Mouse (Mus musculus): Measurements from ENCODE around the gene Wdr45. TPM values are rescaled to one million over a fixed set of nuclear protein-coding genes. Genes with fewer than 3 reads are reported as not detected.
"Not testable (repeated sequence)": the region's sequence is repeated elsewhere in the genome, so short reads cannot be mapped to it uniquely, and the experiment has no call there.

The Wdr45 gene
- polyA plus RNA-seq, 1 experiment from 2014 or later = 32.0 TPM

DNA sequence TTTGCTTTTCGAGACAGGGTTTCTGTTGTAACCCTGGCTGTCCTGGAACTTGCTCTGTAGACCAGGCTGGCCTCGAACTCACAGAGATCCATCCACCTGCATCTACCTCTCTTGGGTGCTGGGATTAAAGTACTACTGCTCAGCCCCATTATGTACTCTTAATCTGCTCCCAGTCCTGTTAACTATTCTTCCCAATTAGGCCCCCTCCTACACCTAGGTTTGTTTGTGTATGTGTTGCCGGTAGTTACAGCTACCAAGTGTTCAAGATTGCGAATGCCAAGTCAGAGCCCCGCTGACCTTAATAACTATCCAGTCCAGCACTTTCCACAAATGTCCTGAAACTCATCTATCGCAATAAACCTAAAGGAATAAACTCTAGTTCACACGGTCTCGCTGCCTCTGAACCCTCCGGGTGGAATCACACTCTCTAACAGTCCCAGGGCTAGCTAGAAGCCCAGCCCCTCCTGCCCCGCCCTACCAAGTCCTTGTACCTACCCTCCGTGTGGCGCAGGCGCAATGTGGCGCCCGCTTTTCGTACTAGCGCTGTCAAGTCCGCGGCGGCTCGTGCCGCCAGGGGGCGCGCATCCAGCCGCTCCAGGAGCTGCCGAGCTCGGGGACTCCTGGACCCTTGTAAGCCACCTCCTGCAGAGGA is 34.6 kb upstream of the Wdr45 start:
- no peak overlapping the region for H3K27ac ChIP-seq
- H3K36me3 ChIP-seq = no peaks in the 10 kb centered on the region
- H3K9me3 ChIP-seq = no peaks in the 10 kb centered on the region
- H3K4me2 ChIP-seq (replicated peaks) = peak overlapping the region; percentile 61
- no peaks in the 10 kb centered on the region for H3K27me3 ChIP-seq
- H3K4me1 ChIP-seq = no peaks in the 10 kb centered on the region
- WGBS = 16% methylated on average over 27 of the region's 27 CpGs
- ATAC-seq (ENCODE audit: low FRiP score, low read depth) = peak; percentile 93
- H3K9ac ChIP-seq = peak overlapping the region; percentile 55; the same call in 1 of the 2 replicates
- H3K4me3 ChIP-seq = peak overlapping the region; percentile 36

DNA sequence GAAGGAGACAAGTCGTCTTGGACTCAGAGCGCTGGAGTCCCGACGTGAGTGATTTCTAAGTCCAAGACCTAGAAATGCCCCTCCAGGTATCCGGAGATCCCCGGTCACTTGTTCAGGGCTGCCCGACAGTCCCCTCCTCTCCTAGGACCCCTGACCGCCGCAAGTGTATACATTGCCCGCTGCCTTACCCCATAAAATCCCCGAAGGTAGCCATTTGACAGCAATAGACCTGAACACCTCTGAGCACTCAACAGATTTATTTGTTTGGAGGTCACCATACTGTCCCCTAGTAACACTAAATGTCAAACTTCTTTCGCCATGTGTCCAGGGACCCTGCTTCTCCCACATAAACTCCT is 34.1 kb upstream of the Wdr45 start:
- WGBS = 22% methylated on average over 12 of the region's 12 CpGs
- Histone ChIP-seq H3K9ac (peak overlapping the region; percentile 55; the same call in 1 of the 2 replicates), H3K4me1 (no peaks in the 10 kb centered on the region), H3K9me3 (no peaks in the 10 kb centered on the region), H3K4me3 (peak overlapping the region; percentile 36), H3K27ac (no peak overlapping the region), H3K4me2 (replicated peaks) (peak overlapping the region; percentile 61), H3K27me3 (no peaks in the 10 kb centered on the region), H3K36me3 (no peaks in the 10 kb centered on the region)
- ATAC-seq (ENCODE audit: low FRiP score, low read depth) = peak; percentile 34; the same call in 1 of the 2 replicates

DNA sequence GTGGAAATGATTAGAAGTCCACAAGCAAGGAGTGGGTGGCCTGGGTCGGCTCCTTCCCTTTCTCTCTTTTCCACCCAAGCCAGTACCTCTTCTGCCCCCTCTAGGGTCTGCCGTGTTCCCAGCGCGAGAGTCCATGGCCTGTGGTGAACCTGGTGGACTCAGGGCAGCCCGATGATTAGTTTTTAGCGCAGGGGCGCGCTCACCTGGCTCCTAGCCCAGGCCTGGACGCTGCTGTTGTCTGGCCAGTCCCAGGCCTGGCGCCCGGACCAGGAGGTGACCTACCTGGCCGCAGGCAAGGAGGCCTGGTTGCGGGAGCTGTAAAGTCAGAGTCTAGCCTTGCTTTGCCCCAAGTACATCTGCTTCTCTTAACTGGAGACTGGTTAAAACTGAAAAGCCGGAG is 33.3 kb upstream of the Wdr45 start, which contains the start of gene Magix:
Magix (minus strand) TSS at position 388 of the 400 bp plus-strand sequence.
- Histone ChIP-seq H3K4me1 (no peaks in the 10 kb centered on the region), H3K4me3 (peak within 1 kb of the TSS; percentile 36), H3K9me3 (no peaks in the 10 kb centered on the region), H3K4me2 (replicated peaks) (peak within 1 kb of the TSS; percentile 61), H3K27ac (no peak within 1 kb of the TSS), H3K36me3 (no peaks in the 10 kb centered on the region), H3K27me3 (no peaks in the 10 kb centered on the region), H3K9ac (peak within 1 kb of the TSS; percentile 55; the same call in 1 of the 2 replicates)
- WGBS = 61% methylated on average over 14 of the region's 14 CpGs
- ATAC-seq (ENCODE audit: low FRiP score, low read depth) = no peak

DNA sequence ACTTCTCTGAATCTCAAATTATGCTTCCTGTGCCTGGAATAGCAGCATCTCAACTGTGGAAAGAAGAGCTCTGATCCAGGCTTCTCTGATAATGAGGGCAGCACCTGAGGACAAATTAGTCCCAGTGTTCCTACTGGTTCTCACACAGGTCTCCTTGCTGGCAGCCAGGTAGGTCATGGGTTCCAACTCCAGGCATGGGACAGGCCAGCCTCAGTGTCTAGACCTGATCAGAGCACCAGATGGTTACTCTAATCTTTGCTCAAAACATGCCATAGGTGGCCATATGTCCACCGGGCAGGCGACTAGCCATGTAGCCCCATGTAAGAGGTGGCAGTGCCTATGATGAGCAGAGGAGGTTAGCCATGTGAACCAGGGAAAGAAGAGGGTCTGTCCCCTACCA is 25.8 kb upstream of the Wdr45 start:
- Histone ChIP-seq H3K4me3 (no peak overlapping the region), H3K4me2 (replicated peaks) (no peak overlapping the region), H3K36me3 (no peaks in the 10 kb centered on the region), H3K4me1 (no peaks in the 10 kb centered on the region), H3K9me3 (no peaks in the 10 kb centered on the region), H3K9ac (no peak overlapping the region), H3K27ac (no peak overlapping the region), H3K27me3 (no peaks in the 10 kb centered on the region)
- WGBS = 82% methylated on average over 2 of the region's 2 CpGs
- ATAC-seq (ENCODE audit: low FRiP score, low read depth) = no peak

DNA sequence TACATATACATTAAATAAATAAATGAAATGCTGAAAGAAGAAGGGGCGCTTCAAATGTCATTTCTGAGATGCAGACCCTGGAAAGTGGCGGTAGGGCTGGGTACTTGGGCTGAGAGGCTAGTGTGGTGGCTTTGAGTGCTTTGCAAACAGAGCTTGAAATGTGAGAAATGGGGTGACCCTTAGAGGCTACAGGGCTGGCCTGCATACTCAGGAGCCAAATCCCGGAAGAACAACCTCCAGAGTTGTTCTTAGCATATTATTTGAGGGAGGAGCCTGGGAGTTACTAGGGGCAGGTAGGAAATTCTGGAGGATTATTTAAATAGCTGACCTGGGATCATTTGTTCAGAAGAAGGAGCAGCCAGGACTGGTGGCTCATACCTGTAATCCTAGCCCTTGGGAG is 23.6 kb upstream of the Wdr45 start:
- no peak overlapping the region for H3K9ac ChIP-seq
- 65% methylated on average over 3 of the region's 3 CpGs for WGBS
- no peaks in the 10 kb centered on the region for H3K36me3 ChIP-seq
- no peak for ATAC-seq (ENCODE audit: low FRiP score, low read depth)
- H3K27me3 ChIP-seq = no peaks in the 10 kb centered on the region
- no peak overlapping the region for H3K4me2 ChIP-seq (replicated peaks)
- H3K27ac ChIP-seq = no peak overlapping the region
- no peak overlapping the region for H3K4me3 ChIP-seq
- no peaks in the 10 kb centered on the region for H3K9me3 ChIP-seq
- H3K4me1 ChIP-seq = no peaks in the 10 kb centered on the region

DNA sequence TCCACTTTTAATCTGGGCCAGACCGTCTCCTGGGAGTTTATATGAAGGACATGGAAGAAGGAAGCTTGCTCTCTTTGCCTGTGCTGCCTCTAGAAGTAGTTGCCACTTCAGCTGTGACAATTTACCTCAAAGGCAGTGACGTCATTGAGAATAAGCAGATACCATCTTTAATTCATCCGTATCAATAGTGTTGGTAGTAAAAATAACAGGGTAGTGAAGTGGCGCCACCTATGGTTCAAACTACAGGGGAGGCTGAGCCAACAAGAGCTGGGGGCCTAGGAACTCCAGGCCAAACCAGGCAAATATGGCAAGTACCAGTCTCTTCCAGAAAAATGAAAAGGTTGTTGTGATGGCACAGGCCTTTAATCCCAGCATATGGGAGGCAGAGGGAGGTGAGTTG is 21.3 kb upstream of the Wdr45 start:
- Histone ChIP-seq H3K4me2 (replicated peaks) (no peak overlapping the region), H3K27me3 (no peaks in the 10 kb centered on the region), H3K36me3 (no peaks in the 10 kb centered on the region), H3K4me1 (no peaks in the 10 kb centered on the region), H3K9me3 (no peaks in the 10 kb centered on the region), H3K27ac (no peak overlapping the region), H3K9ac (no peak overlapping the region), H3K4me3 (no peak overlapping the region)
- 40% methylated on average over 4 of the region's 4 CpGs for WGBS
- no peak for ATAC-seq (ENCODE audit: low FRiP score, low read depth)

DNA sequence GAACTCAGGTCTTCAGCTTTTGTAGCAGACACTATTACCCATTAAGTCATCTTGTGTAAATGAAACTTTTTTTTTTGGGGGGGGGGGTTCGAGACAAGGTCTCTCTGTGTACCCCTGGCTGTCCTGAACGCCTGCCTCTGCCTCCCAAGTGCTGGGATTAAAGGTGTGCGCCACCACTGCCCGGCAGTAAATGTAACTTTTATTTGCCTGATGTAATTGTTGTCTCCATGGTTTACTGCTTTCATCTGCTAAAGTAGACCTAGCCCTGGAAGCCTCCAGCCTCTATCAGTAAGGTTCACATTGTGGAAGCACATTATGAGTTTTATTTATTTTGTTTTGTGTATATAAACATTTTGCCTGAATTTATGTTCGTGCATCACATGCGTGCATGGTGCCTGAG is 17.6 kb upstream of the Wdr45 start:
- peak; percentile 29; the same call in 1 of the 2 replicates for ATAC-seq (ENCODE audit: low FRiP score, low read depth)
- Histone ChIP-seq H3K36me3 (peaks cover 8% of the 10 kb centered on the region), H3K27me3 (no peaks in the 10 kb centered on the region), H3K9ac (no peak overlapping the region), H3K9me3 (no peaks in the 10 kb centered on the region), H3K4me2 (replicated peaks) (peak overlapping the region; percentile 46), H3K27ac (no peak overlapping the region), H3K4me1 (peaks cover 7% of the 10 kb centered on the region; the same call in 1 of the 2 replicates), H3K4me3 (0 out of 2 replicates have a peak overlapping the region, but pooled peaks have one; percentile 59)
- 28% methylated on average over 6 of the region's 6 CpGs for WGBS

DNA sequence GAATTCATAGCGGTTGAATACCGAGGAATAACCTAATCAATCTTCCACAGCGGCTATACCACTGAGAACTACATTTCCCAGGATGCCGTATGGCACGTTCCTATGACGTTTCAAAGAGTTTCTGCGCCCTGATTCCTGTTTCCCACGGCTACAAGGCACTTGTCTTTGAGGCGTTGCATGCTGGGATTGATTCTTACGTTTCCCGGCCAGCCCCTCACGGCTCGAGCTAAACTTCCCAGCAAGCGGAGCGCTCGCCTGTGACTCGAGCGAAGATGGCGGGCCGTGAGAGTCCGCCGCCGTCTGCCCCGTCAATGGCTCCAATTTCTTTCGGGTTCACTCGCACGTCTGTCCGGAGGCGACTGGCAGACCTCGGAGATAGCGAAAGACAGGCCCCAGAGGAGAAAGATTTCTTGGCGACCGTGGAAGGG is 17.2 kb upstream of the Wdr45 start, which contains the start of gene Gpkow:
Gpkow (plus strand) TSS at position 178 of the 428 bp plus-strand sequence.
- Histone ChIP-seq H3K27me3 (no peaks in the 10 kb centered on the region), H3K4me1 (peaks cover 7% of the 10 kb centered on the region; the same call in 1 of the 2 replicates), H3K4me3 (peak within 1 kb of the TSS; percentile 59), H3K9ac (peak within 1 kb of the TSS; percentile 70), H3K27ac (no peak within 1 kb of the TSS), H3K36me3 (peaks cover 12% of the 10 kb centered on the region), H3K9me3 (no peaks in the 10 kb centered on the region), H3K4me2 (replicated peaks) (peak within 1 kb of the TSS; percentile 70)
- WGBS = 15% methylated on average over 33 of the region's 33 CpGs
- ATAC-seq (ENCODE audit: low FRiP score, low read depth) = peak; percentile 97

DNA sequence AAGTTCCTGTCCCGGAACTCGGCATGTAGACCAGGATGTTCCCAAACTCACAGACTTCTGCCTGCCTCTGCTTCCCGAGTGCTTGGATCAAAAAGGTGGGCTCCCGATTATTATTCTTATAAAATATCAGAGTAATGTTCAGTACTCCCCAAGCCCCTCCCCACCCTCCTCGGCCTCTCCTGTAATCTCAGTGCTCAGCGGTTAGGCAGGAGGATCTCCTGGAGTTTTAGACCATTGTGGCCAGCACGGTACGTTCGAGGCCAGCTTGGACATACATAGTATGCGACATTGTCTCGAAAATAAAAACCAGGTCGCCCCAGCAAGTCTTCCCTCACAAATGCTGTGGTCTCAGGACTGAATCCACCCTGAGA is 384 bp upstream of the Wdr45 start:
- Histone ChIP-seq H3K9ac (peak overlapping the region; percentile 51), H3K4me2 (replicated peaks) (peak overlapping the region; percentile 58), H3K4me3 (peak overlapping the region; percentile 37)
- H3K4me1 ChIP-seq; H3K27ac ChIP-seq; H3K27me3 ChIP-seq; H3K36me3 ChIP-seq; ATAC-seq (ENCODE audit: low FRiP score, low read depth); H3K9me3 ChIP-seq: not testable (repeated sequence)
- WGBS = 25% methylated on average over 6 of the region's 12 CpGs

DNA sequence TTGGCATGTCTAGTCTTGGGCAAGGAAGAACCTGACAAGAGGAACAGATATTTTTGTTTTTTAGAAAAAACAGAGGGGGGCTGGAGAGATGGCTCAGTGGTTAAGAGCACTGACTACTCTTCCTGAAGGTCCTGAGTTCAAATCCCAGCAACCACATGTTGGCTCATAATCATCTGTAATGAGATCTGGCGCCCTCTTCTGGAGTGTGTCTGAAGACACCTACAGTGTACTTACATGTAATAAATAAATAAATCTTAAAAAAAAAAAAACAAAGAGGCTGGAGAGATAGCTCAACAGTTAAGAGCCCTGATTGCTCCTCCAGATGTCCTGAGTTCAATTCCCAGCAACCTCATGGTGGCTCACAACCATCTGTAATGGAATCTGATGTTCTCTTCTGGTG is 1.9 kb downstream of the Wdr45 start:
- not testable (repeated sequence) for H3K9me3 ChIP-seq; ATAC-seq (ENCODE audit: low FRiP score, low read depth); H3K27me3 ChIP-seq; H3K4me2 ChIP-seq (replicated peaks); H3K4me1 ChIP-seq; H3K4me3 ChIP-seq; H3K36me3 ChIP-seq; H3K27ac ChIP-seq; H3K9ac ChIP-seq
- WGBS = 42% methylated on average over 1 of the region's 1 CpGs

DNA sequence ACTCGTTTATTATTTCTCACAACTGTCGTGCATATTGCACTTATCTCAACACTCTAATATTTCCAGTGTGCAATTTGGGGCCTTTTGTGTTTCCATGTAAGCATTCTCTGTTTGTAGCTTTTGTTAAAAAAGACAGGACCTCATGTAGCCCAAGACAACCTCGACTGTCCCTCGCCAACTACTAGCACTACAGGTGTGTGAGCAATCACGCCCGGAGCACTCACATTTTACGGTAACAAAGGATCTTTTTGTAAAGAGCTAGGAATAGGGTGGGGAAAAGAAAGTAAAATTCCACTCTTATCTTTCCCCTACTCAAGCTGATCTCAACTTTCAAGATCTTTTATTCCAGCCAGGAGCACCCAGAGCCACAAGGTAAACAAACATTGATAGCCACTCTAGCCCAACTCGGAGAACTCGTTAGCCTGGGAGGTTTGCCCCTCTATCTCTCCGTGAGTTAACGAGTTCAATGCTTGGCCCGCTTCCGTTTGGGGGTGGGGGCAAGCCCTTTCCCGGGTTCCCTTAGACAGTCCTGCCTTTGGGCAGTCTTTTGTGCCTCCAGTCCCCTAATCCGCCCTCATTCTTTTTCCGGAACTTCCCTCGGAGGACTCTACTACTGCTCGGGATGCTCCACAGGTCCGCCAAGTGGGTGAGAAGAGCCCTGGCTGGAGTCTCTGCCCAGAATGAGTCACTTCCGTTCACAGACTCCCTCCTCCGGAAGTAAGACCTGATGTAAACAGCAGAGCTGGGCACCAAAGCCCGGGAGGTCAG is 7.6 kb downstream of the Wdr45 start, which contains the start of gene Gm45208:
Gm45208 (plus strand) TSS at position 732 of the 768 bp plus-strand sequence.
- no peaks in the 10 kb centered on the region for H3K27me3 ChIP-seq
- peak within 1 kb of the TSS; percentile 58 for H3K4me3 ChIP-seq
- peak within 1 kb of the TSS; percentile 68 for H3K9ac ChIP-seq
- peak within 1 kb of the TSS; percentile 71 for H3K4me2 ChIP-seq (replicated peaks)
- WGBS = 17% methylated on average over 22 of the region's 22 CpGs
- H3K36me3 ChIP-seq = peaks cover 21% of the 10 kb centered on the region; the same call in 1 of the 2 replicates
- H3K9me3 ChIP-seq = no peaks in the 10 kb centered on the region
- H3K4me1 ChIP-seq = no peaks in the 10 kb centered on the region
- ATAC-seq (ENCODE audit: low FRiP score, low read depth) = peak; percentile 89
- peak within 1 kb of the TSS; percentile 84 for H3K27ac ChIP-seq

DNA sequence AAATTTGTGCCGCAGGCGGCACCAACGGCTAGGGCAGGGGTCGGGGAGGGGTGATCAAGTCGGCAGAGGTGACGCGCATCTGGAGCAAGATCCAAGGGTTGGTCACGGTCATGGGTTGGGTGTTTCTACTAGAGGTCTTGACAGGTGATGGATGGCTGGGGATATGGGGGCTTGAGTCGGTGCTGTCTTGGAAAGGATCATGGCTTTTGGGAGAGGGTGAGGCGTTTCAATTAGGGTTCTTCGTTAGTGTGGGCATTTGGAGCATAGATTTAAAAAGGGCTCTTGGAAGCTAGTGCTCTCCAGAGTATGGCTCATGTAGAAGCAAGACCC is 8.1 kb downstream of the Wdr45 start:
- Histone ChIP-seq H3K4me3 (peak overlapping the region; percentile 58), H3K9ac (peak overlapping the region; percentile 68), H3K36me3 (peaks cover 26% of the 10 kb centered on the region), H3K4me1 (no peaks in the 10 kb centered on the region), H3K27ac (no peak overlapping the region), H3K27me3 (no peaks in the 10 kb centered on the region), H3K9me3 (no peaks in the 10 kb centered on the region), H3K4me2 (replicated peaks) (peak overlapping the region; percentile 71)
- WGBS = 12% methylated on average over 11 of the region's 11 CpGs
- ATAC-seq (ENCODE audit: low FRiP score, low read depth) = peak; percentile 20; the same call in 1 of the 2 replicates
